Mouse (Mus musculus) MEL (cell line): ENCODE measurements around the gene Ssbp1. TPM values are rescaled to one million over a fixed set of nuclear protein-coding genes. Genes with fewer than 3 reads are reported as not detected.

Experiments used
- DNase-seq: peaks from one replicate; pipeline ENCODE4 v3.0.0; 2011; ENCODE audit warnings: low read depth, low spot score
- H3K27ac ChIP-seq: 2 replicates; pipeline ENCODE4 v1.5.1; 2012; ENCODE audit warnings: low read depth, mild to moderate bottlenecking, control low read depth, low read length, moderate library complexity; ENCODE audit not compliant: control insufficient read depth
- H3K27me3 ChIP-seq, 2 experiments: fragments of 150-350 bp in 1 of 2; sonication (generic) in 1 of 2; 2 replicates each; pipeline ENCODE4 v1.6.1; 2012; ENCODE audit warnings: low read length in 2 of 2, mild to moderate bottlenecking in 2 of 2, improper control_type of control experiment in 1 of 2, moderate library complexity in 1 of 2; ENCODE audit not compliant: insufficient read depth in 2 of 2, control insufficient read depth in 1 of 2
- H3K36me3 ChIP-seq, 2 experiments: 2 replicates each; pipeline ENCODE4 v1.6.1; 2012 to 2014; ENCODE audit warnings: low read length in 2 of 2, improper control_type of control experiment in 1 of 2, inconsistent platforms in 1 of 2, mild to moderate bottlenecking in 1 of 2; ENCODE audit not compliant: insufficient read depth in 2 of 2, control insufficient read depth in 1 of 2
- H3K4me1 ChIP-seq, 2 experiments: fragments of 150-350 bp in 1 of 2; sonication (generic) in 1 of 2; 2 replicates each; pipeline ENCODE4 v1.6.1; 2012; ENCODE audit warnings: low read length in 2 of 2, improper control_type of control experiment in 1 of 2, mild to moderate bottlenecking in 1 of 2; ENCODE audit not compliant: insufficient read depth in 2 of 2, control insufficient read depth in 1 of 2
- H3K4me3 ChIP-seq, 2 experiments: fragments of 150-350 bp in 1 of 2; sonication (generic) in 1 of 2; 2 replicates each; pipeline ENCODE4 v1.5.1; 2012; ENCODE audit warnings: low read depth in 2 of 2, low read length in 2 of 2, mild to moderate bottlenecking in 2 of 2, moderate library complexity in 2 of 2, control low read depth in 1 of 2, improper control_type of control experiment in 1 of 2; ENCODE audit not compliant: control insufficient read depth in 1 of 2, insufficient read depth in 1 of 2
- H3K79me2 ChIP-seq: 2 replicates; pipeline ENCODE4 v1.6.1; 2012; ENCODE audit warnings: mild to moderate bottlenecking, low read length, moderate library complexity; ENCODE audit not compliant: control insufficient read depth, poor library complexity, insufficient read depth
- H3K9ac ChIP-seq: 2 replicates; pipeline ENCODE4 v1.6.1; 2012; ENCODE audit warnings: low read depth, mild to moderate bottlenecking, control low read depth, low read length, moderate library complexity; ENCODE audit not compliant: control insufficient read depth, poor library complexity, severe bottlenecking
- H3K9me3 ChIP-seq: fragments of 150-350 bp; sonication (generic); replicated peaks from 2 replicates; pipeline ENCODE4 v1.6.1; 2012; ENCODE audit warnings: mild to moderate bottlenecking, low read length, improper control_type of control experiment, moderate library complexity; ENCODE audit not compliant: insufficient read depth
- BHLHE40 ChIP-seq: IDR thresholded peaks from 2 replicates; pipeline ENCODE4 v1.6.1; 2012; ENCODE audit warnings: low read depth, mild to moderate bottlenecking, inconsistent platforms, low read length, improper control_type of control experiment, borderline replicate concordance
- CHD1 ChIP-seq: IDR thresholded peaks from 2 replicates; pipeline ENCODE4 v1.6.1; 2012; ENCODE audit warnings: low read depth, mild to moderate bottlenecking, inconsistent platforms, low read length, improper control_type of control experiment
- CHD2 ChIP-seq: IDR thresholded peaks from 2 replicates; pipeline ENCODE4 v1.6.1; 2011; ENCODE audit warnings: low read length, improper control_type of control experiment
- CTCF ChIP-seq, 3 experiments: IDR thresholded peaks in 2 of 3; conservative IDR thresholded peaks in 1 of 3; 2 replicates each; pipeline ENCODE4 v1.5.1; 2011 to 2012; ENCODE audit warnings: low read length in 3 of 3, low read depth in 2 of 3, mild to moderate bottlenecking in 2 of 3, improper control_type of control experiment in 1 of 3, inconsistent platforms in 1 of 3, mixed read lengths in 1 of 3, moderate library complexity in 1 of 3; ENCODE audit not compliant: control insufficient read depth in 1 of 3, insufficient read depth in 1 of 3, poor library complexity in 1 of 3, severe bottlenecking in 1 of 3
- E2F4 ChIP-seq: IDR thresholded peaks from 2 replicates; pipeline ENCODE4 v1.6.1; 2011; ENCODE audit warnings: low read depth, low read length, improper control_type of control experiment, borderline replicate concordance
- ELF1 ChIP-seq: IDR thresholded peaks from 2 replicates; pipeline ENCODE4 v1.6.1; 2014; ENCODE audit warnings: low read depth, mild to moderate bottlenecking, inconsistent platforms, low read length, improper control_type of control experiment, moderate library complexity
- ETS1 ChIP-seq: IDR thresholded peaks from 2 replicates; pipeline ENCODE4 v1.6.1; 2012; ENCODE audit warnings: low read depth, mild to moderate bottlenecking, inconsistent platforms, low read length, improper control_type of control experiment, moderate library complexity
- HCFC1 ChIP-seq: IDR thresholded peaks from 2 replicates; pipeline ENCODE4 v1.6.1; 2012; ENCODE audit warnings: low read depth, mild to moderate bottlenecking, inconsistent platforms, low read length, improper control_type of control experiment, moderate library complexity
- JUND ChIP-seq: IDR thresholded peaks from 2 replicates; pipeline ENCODE4 v1.6.1; 2011; ENCODE audit warnings: low read depth, mild to moderate bottlenecking, improper control_type of control experiment, low read length
- MAFK ChIP-seq: IDR thresholded peaks from 2 replicates; pipeline ENCODE4 v1.6.1; 2011; ENCODE audit warnings: low read depth, mild to moderate bottlenecking, low read length, improper control_type of control experiment, borderline replicate concordance
- MAX ChIP-seq: IDR thresholded peaks from 2 replicates; pipeline ENCODE4 v1.6.1; 2011; ENCODE audit warnings: low read length, improper control_type of control experiment
- MAZ ChIP-seq: IDR thresholded peaks from 2 replicates; pipeline ENCODE4 v1.6.1; 2012; ENCODE audit warnings: low read depth, mild to moderate bottlenecking, inconsistent platforms, low read length, improper control_type of control experiment
- MEF2A ChIP-seq: IDR thresholded peaks from 2 replicates; pipeline ENCODE4 v1.6.1; 2014; ENCODE audit warnings: low read depth, mild to moderate bottlenecking, inconsistent platforms, low read length, improper control_type of control experiment; ENCODE audit not compliant: poor library complexity, insufficient replicate concordance, severe bottlenecking; ENCODE audit errors: extremely low read depth
- MYB ChIP-seq: IDR thresholded peaks from 2 replicates; pipeline ENCODE4 v1.6.1; 2011; ENCODE audit warnings: mild to moderate bottlenecking, low read depth, low read length, improper control_type of control experiment
- MYC ChIP-seq: IDR thresholded peaks from 2 replicates; pipeline ENCODE4 v1.6.1; 2011; ENCODE audit warnings: low read depth, mild to moderate bottlenecking, low read length, improper control_type of control experiment, moderate library complexity
- NELFE ChIP-seq: IDR thresholded peaks from 2 replicates; pipeline ENCODE4 v1.6.1; 2011; ENCODE audit warnings: low read depth, low read length, improper control_type of control experiment
- NRF1 ChIP-seq: IDR thresholded peaks from 2 replicates; pipeline ENCODE4 v1.6.1; 2014; ENCODE audit warnings: low read depth, mild to moderate bottlenecking, inconsistent platforms, low read length, improper control_type of control experiment, moderate library complexity; ENCODE audit not compliant: poor library complexity, insufficient read depth, severe bottlenecking
- POLR2A ChIP-seq, 2 experiments: IDR thresholded peaks; 2 replicates each; pipeline ENCODE4 v1.6.1; 2011 to 2012; ENCODE audit warnings: low read length in 2 of 2, mild to moderate bottlenecking in 2 of 2, control low read depth in 1 of 2, improper control_type of control experiment in 1 of 2, low read depth in 1 of 2, moderate library complexity in 1 of 2; ENCODE audit not compliant: control insufficient read depth in 1 of 2, insufficient read depth in 1 of 2, poor library complexity in 1 of 2
- RAD21 ChIP-seq: IDR thresholded peaks from 2 replicates; pipeline ENCODE4 v1.6.1; 2011; ENCODE audit warnings: mild to moderate bottlenecking, low read depth, low read length, improper control_type of control experiment
- TAL1 ChIP-seq: IDR thresholded peaks from 2 replicates; pipeline ENCODE4 v1.6.1; 2012; ENCODE audit warnings: mild to moderate bottlenecking, inconsistent platforms, low read length, moderate library complexity, mixed read lengths
- TBP ChIP-seq: IDR thresholded peaks from 2 replicates; pipeline ENCODE4 v1.8.0; 2011; ENCODE audit warnings: low read depth, low read length, improper control_type of control experiment
- TCF12 ChIP-seq: IDR thresholded peaks from 2 replicates; pipeline ENCODE4 v1.6.1; 2014; ENCODE audit warnings: low read depth, mild to moderate bottlenecking, inconsistent platforms, low read length, improper control_type of control experiment, moderate library complexity
- UBTF ChIP-seq: IDR thresholded peaks from 2 replicates; pipeline ENCODE4 v1.6.1; 2012; ENCODE audit warnings: low read depth, mild to moderate bottlenecking, inconsistent platforms, low read length, improper control_type of control experiment, moderate library complexity, borderline replicate concordance; ENCODE audit not compliant: insufficient read depth
- ZKSCAN1 ChIP-seq: IDR thresholded peaks from 2 replicates; pipeline ENCODE4 v1.6.1; 2012; ENCODE audit warnings: low read depth, mild to moderate bottlenecking, inconsistent platforms, low read length, improper control_type of control experiment, moderate library complexity
- ZMIZ1 ChIP-seq: IDR thresholded peaks from 2 replicates; pipeline ENCODE4 v1.6.1; 2012; ENCODE audit warnings: low read depth, mild to moderate bottlenecking, inconsistent platforms, low read length, improper control_type of control experiment, moderate library complexity
- polyA plus RNA-seq, 2 experiments: library from polyadenylated mRNA; stranded (reverse) in 1 of 2; unstranded in 1 of 2; fragments of >175 nt in 1 of 2; fragments of >200 nt in 1 of 2; gene quantifications; 2 replicates each; pipeline versions ENCODE4 v1.2.1 to v1.2.4; 2012; ENCODE audit warnings: low replicate concordance in 2 of 2, low read depth in 1 of 2; ENCODE audit not compliant: insufficient read length in 2 of 2, insufficient read depth in 1 of 2, missing spikeins in 1 of 2
- total RNA-seq: library from RNA; depleted of rRNA; stranded (reverse); fragments of 300-350 nt; gene quantifications from 2 replicates; pipeline ENCODE4 v1.2.3, GENCODE M21; 2012

The Ssbp1 gene
- total and polyA plus RNA-seq, 3 experiments: 91.7 to 99.2 TPM; not detected in 1

DNA sequence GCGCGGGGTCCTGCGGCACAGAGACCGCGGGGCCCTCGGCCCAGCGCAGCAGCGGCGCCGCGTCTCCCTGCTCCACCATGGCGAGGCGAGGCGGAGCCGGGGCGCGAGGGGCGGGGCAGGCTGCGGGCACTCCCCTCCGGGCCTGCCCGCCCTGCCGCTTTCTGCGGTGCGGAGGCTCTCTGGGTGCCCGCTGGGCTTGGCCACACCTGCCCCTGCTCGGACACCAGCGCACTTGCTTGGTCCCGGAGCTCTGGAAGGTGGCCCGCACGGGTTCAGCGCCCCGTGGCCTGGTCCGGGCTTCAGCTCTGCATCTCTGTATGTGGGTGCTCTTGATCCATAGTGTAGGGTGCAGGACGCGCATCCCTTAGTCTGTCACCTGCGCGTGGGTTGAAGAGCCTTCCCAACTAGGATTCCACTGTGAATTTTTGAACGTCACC lies 35.1 kb upstream of the Ssbp1 start, which contains the start of gene E330009J07Rik:
E330009J07Rik (minus strand) TSS at position 89 of the 437 bp plus-strand sequence.
- peaks cover 0 to 7% of the 10 kb centered on the region in 2 experiments; a peak in 2 of 4 replicates for H3K4me1 ChIP-seq

DNA sequence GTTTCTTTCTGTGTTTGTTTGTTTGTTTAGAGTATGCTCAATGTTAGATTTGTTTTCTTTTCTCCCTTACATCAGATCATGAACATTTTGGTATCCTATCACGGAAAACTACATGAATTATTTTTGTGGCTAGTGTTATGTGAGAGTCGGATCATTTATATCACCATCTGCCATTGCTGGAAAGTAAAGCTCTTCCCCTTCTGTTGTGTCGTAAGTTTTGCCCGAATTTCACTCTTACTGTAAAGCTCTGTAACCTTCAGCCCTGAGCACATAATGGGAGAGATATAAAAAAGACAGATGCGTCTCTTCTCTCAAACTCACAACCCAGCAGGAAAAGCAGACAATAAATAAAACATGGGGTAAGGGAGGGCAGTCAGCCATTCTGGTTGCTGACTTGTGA lies 32.2 kb upstream of the Ssbp1 start, which contains the start of gene Wee2:
Wee2 (plus strand) TSS at position 153 of the 400 bp plus-strand sequence.
- no peak within 1 kb of the TSS for H3K9ac ChIP-seq
- no peaks in the 10 kb centered on the region for H3K9me3 ChIP-seq
- H3K79me2 ChIP-seq: no peaks in the 10 kb centered on the region; the same call in 1 of the 2 replicates
- no peaks in the 10 kb centered on the region for H3K4me1 ChIP-seq
- DNase-seq: no peak
- no peak for TF ChIP-seq TAL1
- TF ChIP-seq MYB: no peak
- no peak for TF ChIP-seq CHD1
- TF ChIP-seq TBP: no peak
- no peak for TF ChIP-seq CTCF (IDR thresholded peaks at IDR 0.05 in 2 of 3, conservative IDR thresholded peaks at IDR 0.05 in 1 of 3; ENCODE audit: control insufficient read depth in 1 of 3, insufficient read depth in 1 of 3, low read depth in 2 of 3, low read length in 3 of 3, poor library complexity in 1 of 3, severe bottlenecking in 1 of 3)
- no peak for TF ChIP-seq NRF1
- no peak for TF ChIP-seq JUND
- TF ChIP-seq HCFC1: no peak
- no peak for TF ChIP-seq E2F4
- TF ChIP-seq BHLHE40: no peak
- peaks cover 3 to 10% of the 10 kb centered on the region in 2 experiments for H3K27me3 ChIP-seq
- H3K27ac ChIP-seq: no peak within 1 kb of the TSS
- H3K36me3 ChIP-seq: peaks cover 0 to 4% of the 10 kb centered on the region in 2 experiments; a peak in 1 of 4 replicates
- no peak within 1 kb of the TSS for H3K4me3 ChIP-seq

More for the DNA sequence above, 35.1 kb upstream of the Ssbp1 start, which contains the start of gene E330009J07Rik:
- H3K9me3 ChIP-seq: no peaks in the 10 kb centered on the region
- TF ChIP-seq MAFK: no peak
- no peak for TF ChIP-seq E2F4
- TF ChIP-seq MAX: no peak
- no peak for TF ChIP-seq MYC
- no peak for TF ChIP-seq CHD2
- no peak for TF ChIP-seq MEF2A
- no peak for TF ChIP-seq RAD21
- no peak for TF ChIP-seq MAZ
- TF ChIP-seq NELFE: peak; percentile 67; the same call in 1 of the 2 replicates
- no peak for TF ChIP-seq TAL1
- peak in 1 of 2 experiments; percentile 57; a peak in 1 of 4 replicates for TF ChIP-seq POLR2A (IDR thresholded peaks at IDR 0.05; ENCODE audit: control insufficient read depth in 1 of 2, insufficient read depth in 1 of 2, low read depth in 1 of 2, low read length in 2 of 2, poor library complexity in 1 of 2)
- no peak for TF ChIP-seq ELF1
- TF ChIP-seq TCF12: no peak
- no peak for TF ChIP-seq BHLHE40
- no peak for TF ChIP-seq UBTF
- TF ChIP-seq ETS1: no peak
- 0 out of 2 replicates have a peak, but pooled peaks have one; percentile 26 for TF ChIP-seq ZMIZ1
- no peak for TF ChIP-seq ZKSCAN1
- no peaks in the 10 kb centered on the region; the same call in 1 of the 2 replicates for H3K79me2 ChIP-seq
- H3K27ac ChIP-seq: no peak within 1 kb of the TSS
- H3K36me3 ChIP-seq: peaks cover 0 to 4% of the 10 kb centered on the region in 2 experiments; a peak in 1 of 4 replicates
- H3K4me3 ChIP-seq: peak within 1 kb of the TSS; percentile 84 to 99
- peaks cover 3 to 10% of the 10 kb centered on the region in 2 experiments; a peak in 3 of 4 replicates for H3K27me3 ChIP-seq
- peak within 1 kb of the TSS; percentile 87 for H3K9ac ChIP-seq
- peak; percentile 71 for DNase-seq
